Mouse (Mus musculus) urinary bladder, postnatal 25 days (tissue): Measurements from ENCODE around the gene Hbq1b.
"Not testable (repeated sequence)": the region's sequence is repeated elsewhere in the genome, so short reads cannot be mapped to it uniquely, and the experiment has no call there.

Experiments used
- DNase-seq: peaks from one replicate; pipeline ENCODE4 v3.0.0; 2022; ENCODE audit warnings: low spot score

The Hbq1b gene

DNA sequence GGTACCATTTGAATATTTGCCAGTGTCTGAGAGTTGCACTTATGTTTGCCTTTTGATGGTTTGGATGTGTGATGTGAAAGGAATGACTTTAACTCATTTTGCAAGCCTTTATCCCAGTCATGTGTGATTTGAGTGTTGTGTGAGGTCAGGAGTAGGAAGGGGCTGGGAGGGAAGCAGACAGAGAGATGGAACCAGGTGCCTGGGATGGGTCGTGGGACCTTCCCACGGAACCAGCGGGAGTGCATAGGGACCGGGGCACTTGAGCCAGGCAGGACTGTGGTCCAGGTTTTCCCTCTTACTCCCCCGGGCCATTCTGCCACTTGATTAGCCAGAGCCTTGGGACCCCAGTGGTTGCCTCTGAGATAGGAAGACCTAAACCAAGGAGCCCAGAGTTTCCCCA lies 18.8 kb upstream of the Hbq1b start:
- no peak for DNase-seq

DNA sequence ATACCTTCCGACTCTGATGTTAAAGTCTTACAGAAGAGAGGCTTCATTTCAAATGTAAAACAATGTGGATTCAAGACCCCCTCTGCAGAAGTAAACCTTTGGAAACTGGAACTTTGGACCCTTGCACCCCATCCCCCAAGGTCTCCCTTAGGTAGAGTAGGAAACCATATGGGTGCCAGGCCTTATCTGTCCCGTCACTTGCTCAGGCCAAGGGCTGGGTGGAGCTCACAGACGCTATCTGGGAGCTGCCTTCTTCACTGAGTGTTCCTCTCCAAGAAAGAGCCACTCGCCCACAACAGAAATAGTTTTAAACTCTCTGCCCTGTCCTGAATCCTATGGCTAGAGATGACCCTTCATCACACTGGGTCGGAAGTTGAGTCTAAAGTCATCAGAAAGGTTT lies 17.8 kb upstream of the Hbq1b start:
- DNase-seq: no peak

- no peak for DNase-seq
Observed at GRCm38 (mm10) chr11:32271178-32271577, 15.6 kb upstream of the Hbq1b start.

DNA sequence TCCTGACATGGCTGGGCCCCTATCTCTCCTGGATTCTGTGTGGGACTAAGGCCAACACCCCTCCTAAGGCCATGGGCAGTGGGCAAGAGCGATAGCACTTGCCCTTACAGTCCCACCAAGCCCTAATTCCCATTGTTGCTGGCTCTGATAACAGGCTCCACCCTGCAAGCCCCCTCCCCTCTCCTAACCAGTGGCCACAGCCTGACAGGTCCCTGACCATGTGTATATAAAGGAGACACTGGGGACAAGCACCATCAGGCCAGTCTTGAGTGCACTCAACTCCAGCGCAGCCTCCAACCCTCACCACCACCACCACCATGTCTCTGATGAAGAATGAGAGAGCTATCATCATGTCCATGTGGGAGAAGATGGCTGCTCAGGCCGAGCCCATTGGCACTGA lies 10.4 kb upstream of the Hbq1b start, which contains the start of gene Hba-x:
Gene Hba-x, plus strand, starts transcription at position 54 of the 400 bp plus-strand sequence.
- DNase-seq: no peak

DNA sequence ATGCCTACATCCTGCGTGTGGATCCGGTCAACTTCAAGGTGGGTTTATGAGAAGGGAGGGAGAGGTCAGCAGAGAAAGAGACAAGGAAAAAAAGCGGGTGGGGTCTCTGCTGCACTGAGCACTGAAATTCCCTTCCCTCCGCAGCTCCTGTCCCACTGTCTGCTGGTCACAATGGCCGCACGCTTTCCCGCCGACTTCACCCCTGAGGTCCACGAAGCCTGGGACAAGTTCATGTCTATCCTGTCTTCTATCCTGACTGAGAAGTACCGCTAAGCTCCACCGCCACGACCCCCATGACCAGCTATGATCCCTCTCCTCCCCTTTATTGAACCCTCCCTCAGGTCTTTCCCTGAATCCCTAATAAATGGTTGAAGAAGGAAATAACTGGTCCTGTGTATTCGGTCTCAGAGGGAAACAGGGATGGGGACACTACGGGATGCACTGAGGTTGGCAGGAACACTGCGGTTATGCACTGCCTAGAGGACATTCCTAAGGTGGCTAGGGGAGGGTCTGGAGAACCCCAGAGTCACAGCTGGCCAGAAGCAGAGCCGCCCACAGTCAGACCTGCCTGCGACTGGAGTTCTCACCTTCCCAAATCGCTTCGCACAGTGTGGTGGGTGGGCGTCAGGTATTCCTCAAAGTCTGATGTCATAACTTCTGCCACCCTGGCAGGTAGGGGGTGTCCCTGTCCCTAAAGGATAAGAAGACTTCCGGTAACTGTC lies 8.9 kb upstream of the Hbq1b start:
- DNase-seq: no peak

- DNase-seq: no peak
Observed at GRCm38 (mm10) chr11:32278458-32278957, 8.3 kb upstream of the Hbq1b start.

DNA sequence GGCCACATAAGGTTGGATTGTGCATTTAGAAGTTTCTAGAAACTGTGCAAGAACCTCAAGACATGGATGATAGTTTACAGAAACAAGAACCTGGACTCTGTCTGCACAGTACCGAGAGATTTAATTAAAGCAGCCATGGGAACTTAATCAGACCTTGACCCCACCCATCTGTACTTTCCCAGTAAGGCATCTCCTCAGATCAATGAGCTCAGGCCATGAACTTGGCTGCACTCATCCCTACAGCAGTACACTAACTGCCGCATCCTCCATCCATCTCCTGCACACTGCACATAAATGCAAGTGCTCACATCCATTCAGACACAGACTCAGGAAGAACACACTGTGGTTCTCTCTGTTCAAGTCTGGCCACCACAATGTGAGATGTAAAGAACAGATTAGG lies 6.1 kb upstream of the Hbq1b start:
- no peak for DNase-seq

DNA sequence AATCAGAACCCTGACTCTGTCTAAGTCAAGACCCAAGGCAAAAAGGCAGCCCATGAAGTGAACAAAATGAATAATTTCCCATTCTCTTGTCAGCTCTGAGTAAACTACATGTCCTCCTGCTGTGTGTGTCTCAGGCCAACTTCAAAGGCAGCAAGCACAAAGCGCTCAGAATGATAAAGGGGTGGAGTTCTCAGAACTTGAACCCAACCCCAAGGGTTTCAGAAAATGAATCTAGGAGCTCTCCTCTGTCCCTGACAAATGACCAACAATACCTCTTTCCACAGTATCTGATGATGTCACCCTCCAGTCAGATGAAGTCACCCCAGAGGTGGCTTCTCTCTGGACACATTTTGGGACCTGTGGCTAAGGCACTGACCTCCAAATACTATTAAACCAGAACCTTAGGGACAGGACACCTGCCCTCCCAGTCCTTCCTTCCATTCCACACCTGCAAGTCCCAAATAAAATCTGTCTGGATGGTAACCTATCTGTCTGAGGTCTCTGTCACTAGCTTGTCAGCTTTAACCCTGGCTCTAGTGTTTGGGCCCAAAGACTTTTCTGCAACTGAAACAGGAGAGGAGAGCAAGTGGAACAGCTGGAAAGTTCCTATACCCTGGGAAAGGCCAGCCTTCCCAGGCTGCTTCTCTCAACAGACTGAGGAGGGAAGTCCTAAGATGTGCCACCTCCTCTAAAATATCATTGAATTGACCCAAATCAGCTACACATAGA lies 5.2 kb upstream of the Hbq1b start:
- no peak for DNase-seq

DNA sequence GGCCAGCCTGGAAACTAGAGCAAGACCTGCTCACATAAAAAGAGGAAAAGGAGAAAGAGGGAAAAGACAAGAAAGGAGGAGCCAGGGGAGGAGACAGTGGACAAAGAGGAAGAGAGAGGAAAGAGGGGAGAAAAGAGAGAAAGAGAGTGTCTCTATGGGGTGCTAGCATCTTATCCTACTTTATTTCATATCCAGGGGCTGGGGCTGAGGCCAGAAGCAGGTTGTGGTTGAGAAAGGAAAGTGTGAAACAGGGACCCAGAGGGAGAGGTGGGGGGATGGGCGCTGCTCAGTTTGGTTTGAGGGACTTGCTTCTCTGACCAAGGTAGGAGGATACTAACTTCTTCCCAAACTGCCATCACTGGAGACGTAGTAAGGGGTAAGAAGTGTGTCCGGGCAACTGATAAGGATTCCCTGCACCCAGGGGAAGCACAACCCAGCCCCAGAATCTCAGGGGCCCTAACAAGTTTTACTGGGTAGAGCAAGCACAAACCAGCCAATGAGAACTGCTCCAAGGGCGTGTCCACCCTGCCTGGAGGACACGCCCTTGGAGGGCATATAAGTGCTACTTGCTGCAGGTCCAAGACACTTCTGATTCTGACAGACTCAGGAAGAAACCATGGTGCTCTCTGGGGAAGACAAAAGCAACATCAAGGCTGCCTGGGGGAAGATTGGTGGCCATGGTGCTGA lies 3.5 kb upstream of the Hbq1b start, which contains the start of gene Hba-a1:
Gene Hba-a1, plus strand, starts transcription at position 421 of the 687 bp plus-strand sequence.
- DNase-seq: not testable (repeated sequence)

DNA sequence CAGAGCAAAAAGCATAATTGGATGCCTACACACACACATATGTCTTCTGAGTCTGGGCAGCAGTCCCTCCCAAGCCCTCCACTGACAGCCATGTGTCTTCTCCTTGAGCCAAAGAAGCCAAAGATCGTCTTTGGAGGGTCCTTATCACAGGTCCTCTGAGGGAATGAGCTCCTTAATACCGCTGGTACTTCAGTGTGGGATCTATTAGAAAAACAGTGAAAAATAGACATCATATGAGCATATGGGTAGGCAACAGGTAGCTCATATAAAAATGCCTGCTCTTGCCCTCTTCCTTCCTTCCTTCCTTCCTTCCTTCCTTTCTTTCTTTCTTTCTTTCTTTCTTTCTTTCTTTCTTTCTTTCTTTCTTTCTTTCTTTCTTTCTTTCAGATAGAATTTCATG lies 2.2 kb upstream of the Hbq1b start:
- not testable (repeated sequence) for DNase-seq

GRCm38 (mm10) chr11:32285031-32285775 lies 1.6 kb upstream of the Hbq1b start:
- no peak for DNase-seq

GRCm38 (mm10) chr11:32285887-32286286 lies 878 bp upstream of the Hbq1b start:
- DNase-seq: not testable (repeated sequence)

GRCm38 (mm10) chr11:32287493-32287825 lies 694 bp downstream of the Hbq1b start:
- no peak for DNase-seq

DNA sequence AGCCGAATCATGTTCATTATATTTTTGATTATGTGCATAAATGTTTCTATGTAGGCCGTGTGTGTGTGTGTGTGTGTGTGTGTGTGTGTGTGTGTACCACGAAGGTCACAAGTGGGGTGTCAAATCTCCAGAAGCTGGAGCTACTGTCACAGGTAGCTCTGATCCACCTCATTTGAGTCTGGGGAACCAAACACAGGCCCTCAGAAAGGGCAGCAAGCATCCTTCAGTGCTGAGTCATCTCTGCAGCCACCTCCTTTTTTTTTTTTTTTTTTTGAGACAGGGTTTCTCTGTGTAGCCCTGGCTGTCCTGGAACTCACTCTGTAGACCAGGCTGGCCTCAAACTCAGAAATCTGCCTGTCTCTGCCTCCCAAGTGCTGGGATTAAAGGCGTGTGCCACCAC lies 6.1 kb downstream of the Hbq1b start:
- DNase-seq: not testable (repeated sequence)

DNA sequence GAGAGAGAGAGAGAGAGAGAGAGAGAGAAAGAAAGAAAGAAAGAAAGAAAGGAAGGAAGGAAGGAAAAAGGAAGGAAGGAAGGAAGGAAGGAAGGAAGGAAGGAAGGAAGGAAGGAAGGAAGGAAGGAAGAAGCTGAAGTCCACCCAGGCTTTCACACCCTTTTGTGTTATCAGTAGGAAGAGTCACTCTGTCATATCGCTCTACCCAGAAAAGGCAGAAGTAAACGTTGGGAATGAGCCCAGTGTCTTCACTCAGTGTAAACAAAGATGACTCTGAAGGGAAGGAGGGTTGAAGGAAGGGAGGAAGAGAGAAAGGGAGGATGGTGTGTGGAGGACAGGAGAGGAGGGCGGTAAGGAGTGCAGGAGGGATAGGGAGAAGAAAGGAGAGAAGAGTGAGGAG lies 6.7 kb downstream of the Hbq1b start:
- not testable (repeated sequence) for DNase-seq

GRCm38 (mm10) chr11:32296203-32296602 lies 9.4 kb downstream of the Hbq1b start, which contains the start of gene Hba-a2:
Gene Hba-a2, plus strand, starts transcription at chr11:32296489.
- DNase-seq: not testable (repeated sequence)

DNA sequence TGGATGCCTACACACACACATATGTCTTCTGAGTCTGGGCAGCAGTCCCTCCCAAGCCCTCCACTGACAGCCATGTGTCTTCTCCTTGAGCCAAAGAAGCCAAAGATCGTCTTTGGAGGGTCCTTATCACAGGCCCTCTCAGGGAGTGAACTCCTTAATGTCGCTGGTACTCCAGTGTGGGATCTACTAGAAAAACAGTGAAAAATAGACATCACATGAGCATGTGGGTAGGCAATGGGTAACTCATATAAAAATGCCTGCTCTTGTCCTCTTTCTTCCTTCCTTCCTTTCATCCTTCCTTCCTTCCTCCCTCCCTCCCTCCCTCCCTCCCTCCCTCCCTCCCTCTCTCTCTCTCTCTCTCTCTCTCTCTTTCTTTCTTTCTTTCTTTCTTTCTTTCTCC lies 10.7 kb downstream of the Hbq1b start:
- not testable (repeated sequence) for DNase-seq

- no peak for DNase-seq
Observed at GRCm38 (mm10) chr11:32297866-32298531, 11.2 kb downstream of the Hbq1b start.

- no peak for DNase-seq
Observed at GRCm38 (mm10) chr11:32298532-32298918, 11.8 kb downstream of the Hbq1b start.

DNA sequence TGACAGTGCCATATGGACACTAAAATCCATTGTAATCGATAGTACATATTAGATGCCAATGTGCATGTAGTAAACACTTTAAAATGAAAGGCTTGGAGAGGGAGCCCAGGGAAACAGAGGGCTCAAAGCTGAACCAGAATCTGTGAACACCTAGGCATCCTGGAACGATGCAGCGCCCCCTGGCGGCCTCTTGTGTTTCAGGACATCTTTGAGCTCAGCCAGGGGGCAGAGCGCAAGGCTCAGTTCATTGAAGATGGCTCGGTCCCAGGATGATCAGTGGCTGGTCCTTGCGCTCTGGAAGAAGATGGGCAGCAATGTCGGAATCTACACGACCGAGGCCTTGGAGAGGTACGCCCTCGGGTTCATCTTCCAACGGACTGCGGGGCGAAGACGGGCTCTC lies 13.1 kb downstream of the Hbq1b start, which contains the start of gene Hbq1a:
Gene Hbq1a, plus strand, starts transcription at position 205 of the 400 bp plus-strand sequence.
- DNase-seq: peak; percentile 46
